Mouse (Mus musculus): ENCODE results near the gene Stoml1.

GRCm38 (mm10) chr9:58231746-58232145 lies 21.2 kb upstream of the Stoml1 start:
- no peak for TF ChIP-seq CTCF (IDR thresholded peaks at IDR 0.05)
- TF ChIP-seq EP300 (IDR thresholded peaks at IDR 0.05): no peak

Measured in lung, postnatal 0 days (tissue).